ENCODE assay signal across 8 mouse cellular contexts in genomic region chr3:57736419-57737095, GRCm38 (mm10). TPM values are rescaled to one million over a fixed set of nuclear protein-coding genes. Genes with fewer than 3 reads are reported as not detected.
DNase-seq lines count a peak whose midpoint lies in the region; ATAC-seq and TF ChIP-seq lines count a peak whose summit lies in the region.

No protein-coding gene starts in this region.

- DNase-seq in testis, postnatal 10 days (ENCODE audit: low spot score) = no peak
- peak; percentile 31 for DNase-seq in embryo, embryonic 10.5 days (ENCODE audit: low spot score)
- DNase-seq in gastrocnemius, postnatal 36 days = no peak
- DNase-seq in right cerebral cortex, postnatal 10 days (ENCODE audit: low spot score in 2 of 2) = no peak
- DNase-seq in layer of hippocampus, adult 11-12 months (ENCODE audit: low spot score) = no peak

- ATAC-seq in hindbrain, embryonic 16.5 days = no peak
- peak; percentile 24 for ATAC-seq in megakaryocyte progenitor cell, adult 5-6 weeks (replicated peaks; ENCODE audit: poor library complexity)

- H3K9ac ChIP-seq in hindbrain, embryonic 16.5 days (ENCODE audit: low read depth, low read length) = peak overlapping the region; percentile 86

- peaks cover 3% of the 10 kb centered on the region; the same call in 1 of the 2 replicates for H3K4me1 ChIP-seq in testis, adult 2 months (ENCODE audit: control insufficient read depth, insufficient read depth, low read length)
- peaks cover 13% of the 10 kb centered on the region for H3K4me1 ChIP-seq in hindbrain, embryonic 16.5 days (ENCODE audit: control insufficient read depth, insufficient read depth, low read depth, low read length)

- WGBS in hindbrain, embryonic 16.5 days = under 1% methylated on average over 13 of the region's 13 CpGs

- no peak for TF ChIP-seq CTCF in testis, adult 2 months (IDR thresholded peaks at IDR 0.05; ENCODE audit: control insufficient read depth, insufficient read depth, insufficient replicate concordance, low read depth, low read length)

- no peaks in the 10 kb centered on the region for H3K36me3 ChIP-seq in testis, adult 2 months (ENCODE audit: control insufficient read depth, insufficient read depth, low read length)
- H3K36me3 ChIP-seq in hindbrain, embryonic 16.5 days (ENCODE audit: control insufficient read depth, insufficient read depth, low read length) = no peaks in the 10 kb centered on the region

- intact Hi-C loops in gastrocnemius, postnatal 36 days (cut with DNase I) = no loop called here

- peak overlapping the region; percentile 83 for H3K27ac ChIP-seq in testis, adult 2 months (ENCODE audit: control insufficient read depth, insufficient read depth, low read depth, low read length)
- H3K27ac ChIP-seq in hindbrain, embryonic 16.5 days (ENCODE audit: low read depth, low read length) = peak overlapping the region; percentile 83

- peak overlapping the region; percentile 85 for H3K4me2 ChIP-seq in hindbrain, embryonic 16.5 days (ENCODE audit: low read length)

- no peaks in the 10 kb centered on the region for H3K27me3 ChIP-seq in testis, adult 2 months (ENCODE audit: control insufficient read depth, insufficient read depth, low read length)
- H3K27me3 ChIP-seq in hindbrain, embryonic 16.5 days (replicated peaks; ENCODE audit: control insufficient read depth, insufficient read depth, low read length) = no peaks in the 10 kb centered on the region

- H3K4me3 ChIP-seq in testis, adult 2 months (ENCODE audit: control insufficient read depth, low read depth, low read length) = peak overlapping the region; percentile 92
- H3K4me3 ChIP-seq in hindbrain, embryonic 16.5 days (ENCODE audit: low read length) = peak overlapping the region; percentile 91

- H3K9me3 ChIP-seq in hindbrain, embryonic 16.5 days (ENCODE audit: control insufficient read depth, low read length) = no peaks in the 10 kb centered on the region

- no peak for TF ChIP-seq POLR2A in testis, adult 2 months (IDR thresholded peaks at IDR 0.05; ENCODE audit: control insufficient read depth, low read depth, low read length)

RNA-seq across cellular contexts. Expression of gene Rnf13, which starts 0.7 kb away (rescaled TPM):
- polyA plus RNA-seq in testis, adult 2 months (2012; rRNA removed) = 15.8 and 17.8 TPM in 2 replicates
- polyA plus RNA-seq in hindbrain, embryonic 16.5 days (2015; fragmentation: Nextera tagmentation; extraction: Ambion mirVana) = 84.5 and 94.8 TPM in 2 replicates
- total RNA-seq in megakaryocyte progenitor cell, adult 5-6 weeks (2015) = 56.9 and 60.7 TPM in 2 replicates
- total RNA-seq in megakaryocyte progenitor cell, adult 5-6 weeks (2017) = 44.1 and 50.4 TPM in 2 replicates
- 10 to 100 TPM; 28.3 to 32.9 TPM for total RNA-seq in gastrocnemius, postnatal 36 days (2021)

RNA-seq across cellular contexts. Expression of gene Ankub1, which starts 44.0 kb away (rescaled TPM):
- 0.36 and 0.55 TPM in 2 replicates for polyA plus RNA-seq in testis, adult 2 months (2012; rRNA removed)
- polyA plus RNA-seq in hindbrain, embryonic 16.5 days (2015; fragmentation: Nextera tagmentation; extraction: Ambion mirVana) = 0.24 and 0.34 TPM in 2 replicates
- total RNA-seq in megakaryocyte progenitor cell, adult 5-6 weeks (2015) = 0.10 TPM in 1 of 2 replicates, not detected in the other
- not detected in 2 replicates for total RNA-seq in megakaryocyte progenitor cell, adult 5-6 weeks (2017)
- not detected for total RNA-seq in gastrocnemius, postnatal 36 days (2021)
